In the genomic region with DNA sequence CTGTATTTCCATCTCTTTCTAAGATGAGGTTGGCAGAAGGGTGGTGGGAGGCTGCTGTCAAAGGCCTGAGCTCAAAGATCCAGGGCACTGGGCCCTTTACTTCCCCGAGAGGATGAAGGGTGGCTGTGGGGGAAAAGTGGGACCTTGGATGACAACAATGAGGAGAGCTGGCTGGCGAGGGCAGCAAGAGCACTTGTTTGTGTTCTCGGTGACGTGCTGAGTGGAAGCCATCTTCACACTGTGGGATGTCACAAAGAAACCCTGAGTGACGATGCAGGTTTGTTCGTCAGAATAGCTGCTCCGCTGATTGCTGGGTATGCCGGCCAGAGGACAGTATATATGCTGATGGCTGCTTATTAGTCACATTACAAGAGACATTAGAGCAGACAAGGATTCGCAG, we compare ENCODE assay signal across 22 mouse cellular contexts.
DNase-seq lines count a peak whose midpoint lies in the region; ATAC-seq lines count a peak whose summit lies in the region.
"Had no signal": no experiment of that assay in that cellular context is flagged by ENCODE, and none has a peak within 500 bp of the region (broad histone marks: within the 10 kb centered on the region; RNA-seq: fewer than 3 reads in every experiment).

No protein-coding gene starts in this region.

- 80% methylated on average over 9 of the region's 9 CpGs for WGBS in hindbrain, embryonic 12.5 days
- 76% methylated on average over 9 of the region's 9 CpGs for WGBS in hindbrain, embryonic 10.5 days
- WGBS in forebrain, embryonic 13.5 days: 19% methylated on average over 9 of the region's 9 CpGs
- 57% methylated on average over 9 of the region's 9 CpGs for WGBS in hindbrain, embryonic 16.5 days

- H3K4me1 ChIP-seq in hindbrain, embryonic 12.5 days: no peaks in the 10 kb centered on the region
- no peaks in the 10 kb centered on the region for H3K4me1 ChIP-seq in hindbrain, embryonic 10.5 days (replicated peaks)
- peaks cover 24% of the 10 kb centered on the region for H3K4me1 ChIP-seq in forebrain, embryonic 13.5 days
- H3K4me1 ChIP-seq in hindbrain, embryonic 16.5 days (ENCODE audit: control insufficient read depth, insufficient read depth, low read depth, low read length): no peaks in the 10 kb centered on the region; the same call in 1 of the 2 replicates
- H3K4me1 ChIP-seq: embryonic facial prominence, embryonic 12.5 days; heart, embryonic 10.5 days had no signal

- no peaks in the 10 kb centered on the region for H3K9me3 ChIP-seq in hindbrain, embryonic 12.5 days (replicated peaks)
- H3K9me3 ChIP-seq in hindbrain, embryonic 10.5 days: no peaks in the 10 kb centered on the region
- no peaks in the 10 kb centered on the region for H3K9me3 ChIP-seq in forebrain, embryonic 13.5 days (replicated peaks)
- H3K9me3 ChIP-seq in hindbrain, embryonic 16.5 days (ENCODE audit: control insufficient read depth, low read length): no peaks in the 10 kb centered on the region
- H3K9me3 ChIP-seq: embryonic facial prominence, embryonic 12.5 days; heart, embryonic 10.5 days had no signal

- no peaks in the 10 kb centered on the region for H3K36me3 ChIP-seq in hindbrain, embryonic 12.5 days
- H3K36me3 ChIP-seq in hindbrain, embryonic 10.5 days: no peaks in the 10 kb centered on the region
- H3K36me3 ChIP-seq in forebrain, embryonic 13.5 days (ENCODE audit: poor library complexity, severe bottlenecking): no peaks in the 10 kb centered on the region
- no peaks in the 10 kb centered on the region for H3K36me3 ChIP-seq in hindbrain, embryonic 16.5 days (ENCODE audit: control insufficient read depth, insufficient read depth, low read length)
- H3K36me3 ChIP-seq: embryonic facial prominence, embryonic 12.5 days; heart, embryonic 10.5 days had no signal

- H3K4me2 ChIP-seq in hindbrain, embryonic 12.5 days (replicated peaks): no peak overlapping the region
- H3K4me2 ChIP-seq in forebrain, embryonic 13.5 days: peak overlapping the region; percentile 44
- no peak overlapping the region for H3K4me2 ChIP-seq in hindbrain, embryonic 16.5 days (ENCODE audit: low read length)
- H3K4me2 ChIP-seq: embryonic facial prominence, embryonic 12.5 days had no signal

- ATAC-seq in hindbrain, embryonic 12.5 days (ENCODE audit: low FRiP score): no peak
- ATAC-seq in forebrain, embryonic 13.5 days: peak; percentile 63
- no peak for ATAC-seq in hindbrain, embryonic 16.5 days
- ATAC-seq: activated CD4-positive, CD25-positive, alpha-beta regulatory T cell, adult 4 months; CD4-positive, CD25-positive, alpha-beta regulatory T cell, adult 4 months; liver, postnatal 0 days; Patski had no signal

- no peak overlapping the region for H3K9ac ChIP-seq in hindbrain, embryonic 12.5 days
- H3K9ac ChIP-seq in forebrain, embryonic 13.5 days: no peak overlapping the region
- no peak overlapping the region for H3K9ac ChIP-seq in hindbrain, embryonic 16.5 days (ENCODE audit: low read depth, low read length)
- H3K9ac ChIP-seq: embryonic facial prominence, embryonic 12.5 days; liver, postnatal 0 days had no signal

- DNase-seq in hindbrain, embryonic 10.5 days (ENCODE audit: low spot score): no peak
- peak; percentile 56 for DNase-seq in retina, embryonic 14.5 days (ENCODE audit: low spot score)
- DNase-seq in frontal cortex, adult 2 months (ENCODE audit: extremely low spot score in 1 of 2, low spot score in 1 of 2): no peak
- DNase-seq in left cerebral cortex, adult 9 months (ENCODE audit: low spot score in 2 of 2): no peak
- DNase-seq: adrenal gland, postnatal 25 days; cerebellum, adult 11 months; cerebellum, postnatal 10 days; gastrocnemius, postnatal 25 days; kidney, adult 2 months; kidney, postnatal 10 days; liver, postnatal 0 days; lung, postnatal 10 days had no signal

- 0 out of 2 replicates have a peak overlapping the region, but pooled peaks have one; percentile 40 for H3K27ac ChIP-seq in hindbrain, embryonic 12.5 days
- no peak overlapping the region for H3K27ac ChIP-seq in hindbrain, embryonic 10.5 days
- peak overlapping the region; percentile 84 for H3K27ac ChIP-seq in forebrain, embryonic 13.5 days
- 0 out of 2 replicates have a peak overlapping the region, but pooled peaks have one; percentile 26 for H3K27ac ChIP-seq in hindbrain, embryonic 16.5 days (ENCODE audit: low read depth, low read length)
- H3K27ac ChIP-seq: embryonic facial prominence, embryonic 12.5 days; heart, embryonic 10.5 days; layer of hippocampus, adult 2 months had no signal

- no peak overlapping the region for H3K4me3 ChIP-seq in hindbrain, embryonic 12.5 days
- no peak overlapping the region for H3K4me3 ChIP-seq in hindbrain, embryonic 10.5 days
- no peak overlapping the region for H3K4me3 ChIP-seq in forebrain, embryonic 13.5 days
- no peak overlapping the region for H3K4me3 ChIP-seq in hindbrain, embryonic 16.5 days (ENCODE audit: low read length)
- H3K4me3 ChIP-seq: embryonic facial prominence, embryonic 12.5 days; erythroblast, embryonic 14.5 days; heart, embryonic 10.5 days; layer of hippocampus, adult 2 months had no signal

- no peaks in the 10 kb centered on the region for H3K27me3 ChIP-seq in hindbrain, embryonic 12.5 days
- 0 out of 2 replicates have a peak, but pooled peaks cover 2% of the 10 kb centered on the region for H3K27me3 ChIP-seq in hindbrain, embryonic 10.5 days (ENCODE audit: insufficient read depth, poor library complexity, severe bottlenecking)
- H3K27me3 ChIP-seq in forebrain, embryonic 13.5 days: no peaks in the 10 kb centered on the region
- H3K27me3 ChIP-seq in hindbrain, embryonic 16.5 days (replicated peaks; ENCODE audit: control insufficient read depth, insufficient read depth, low read length): no peaks in the 10 kb centered on the region
- H3K27me3 ChIP-seq: embryonic facial prominence, embryonic 12.5 days had no signal
